Mouse (Mus musculus) lung, adult 2 months (tissue): ENCODE data around the gene Gm20388. TPM values are rescaled to one million over a fixed set of nuclear protein-coding genes. Genes with fewer than 3 reads are reported as not detected.

Experiments
- DNase-seq: peaks from one replicate; pipeline ENCODE4 v3.0.0; 2022
- H3K4me1 ChIP-seq: fragments of 200-500 bp; 2 replicates; pipeline ENCODE4 v1.6.1; 2011; ENCODE audit warnings: low read length; ENCODE audit not compliant: control insufficient read depth, insufficient read depth
- H3K4me3 ChIP-seq: fragments of 200-500 bp; replicated peaks from 2 replicates; pipeline ENCODE3; 2011; ENCODE audit warnings: low read depth, mild to moderate bottlenecking, control low read depth, low read length; ENCODE audit errors: extremely low read depth
- CTCF ChIP-seq: fragments of 200-500 bp; IDR thresholded peaks from 2 replicates; pipeline ENCODE4 v1.5.1; 2011; ENCODE audit warnings: mild to moderate bottlenecking, low read length, control low read depth; ENCODE audit not compliant: insufficient read depth
- POLR2A ChIP-seq: fragments of 200-500 bp; IDR thresholded peaks from 2 replicates; pipeline ENCODE4 v1.6.1; 2011; ENCODE audit warnings: low read depth, mild to moderate bottlenecking, control low read depth, low read length, borderline replicate concordance; ENCODE audit errors: extremely low read depth
- WGBS: fragments of 180-500 bp; shearing (Covaris S2); methylation state at CpG from one replicate; pipeline ENCODE4 v1.1.7; 2018; 5-methylcytosine and 5-hydroxymethylcytosine counted together
- polyA plus RNA-seq: library from polyadenylated mRNA; depleted of rRNA; stranded (reverse); fragments of >200 nt; gene quantifications from 2 replicates; pipeline ENCODE4 v1.2.3, GENCODE M21; 2012

The Gm20388 gene
- polyA plus RNA-seq, 1 experiment, result 67.8 TPM

DNA sequence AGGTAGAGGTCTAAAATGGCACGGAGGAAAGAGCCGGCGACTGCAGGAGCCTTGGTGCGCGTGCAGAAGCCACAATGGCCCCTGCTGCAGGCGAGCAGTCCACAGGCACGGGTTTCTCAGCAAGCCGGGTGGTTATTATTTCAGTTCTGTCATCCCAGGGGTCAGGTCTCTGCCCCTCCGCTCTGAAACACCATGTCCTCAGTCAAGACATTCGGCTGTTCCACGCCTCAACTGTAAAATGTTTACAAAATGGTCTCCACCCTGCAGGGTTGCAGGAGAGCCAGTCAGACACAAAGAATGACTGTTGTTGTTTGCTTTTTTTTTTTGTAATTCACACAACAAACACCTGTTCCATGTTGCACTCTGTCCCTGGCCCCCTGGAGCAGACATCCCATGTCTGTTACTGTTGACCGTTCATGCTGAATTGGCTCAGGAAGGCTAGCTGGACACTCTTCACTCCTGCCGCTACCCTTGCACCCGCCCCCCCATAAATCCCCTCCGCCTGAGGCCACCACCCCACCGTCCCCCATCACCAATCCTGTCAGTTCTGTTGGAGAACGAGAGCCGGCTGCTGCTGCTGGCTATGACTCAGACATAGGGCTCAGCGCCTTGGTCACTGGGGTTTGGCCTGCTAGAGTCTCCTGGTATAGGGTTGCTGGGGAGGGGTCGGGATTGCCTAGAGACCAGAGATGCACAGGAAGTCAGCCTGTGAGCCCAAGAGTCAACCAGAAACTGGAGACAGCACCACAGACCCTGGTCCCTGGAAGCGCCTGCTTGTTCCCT, 350.9 kb downstream of the Gm20388 start:
- H3K4me1 ChIP-seq, result peaks cover 21% of the 10 kb centered on the region
- WGBS, result 50% methylated on average over 21 of the region's 21 CpGs
- DNase-seq, result no peak

DNA sequence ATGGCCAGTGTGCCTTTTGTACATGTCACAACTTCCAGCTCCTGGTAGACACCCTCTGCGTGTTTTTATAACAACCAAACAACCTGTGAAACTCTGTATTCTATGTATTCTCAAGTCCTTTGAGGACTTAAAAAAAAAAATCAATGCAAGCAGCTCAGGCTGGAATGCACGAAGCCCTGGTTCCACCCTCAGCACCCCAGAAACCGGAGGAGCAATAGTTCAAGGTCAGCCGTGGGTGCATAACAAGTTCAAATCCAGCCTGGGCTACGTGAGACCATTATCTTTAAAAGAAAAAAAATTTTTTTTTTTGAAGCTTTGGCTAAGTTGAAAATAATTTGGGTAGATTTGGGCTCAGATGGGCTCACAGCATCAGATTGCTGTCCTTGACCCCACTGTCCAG, 353.2 kb downstream of the Gm20388 start:
- Histone ChIP-seq H3K4me1 (peaks cover 21% of the 10 kb centered on the region), H3K4me3 (no peak overlapping the region)
- DNase-seq, result no peak
- TF ChIP-seq POLR2A, result no peak
- TF ChIP-seq CTCF, result no peak
- 92% methylated on average over 5 of the region's 5 CpGs for WGBS

More for the DNA sequence above, 350.9 kb downstream of the Gm20388 start:
- no peak overlapping the region for H3K4me3 ChIP-seq
- TF ChIP-seq CTCF (no peak), POLR2A (no peak)

DNA sequence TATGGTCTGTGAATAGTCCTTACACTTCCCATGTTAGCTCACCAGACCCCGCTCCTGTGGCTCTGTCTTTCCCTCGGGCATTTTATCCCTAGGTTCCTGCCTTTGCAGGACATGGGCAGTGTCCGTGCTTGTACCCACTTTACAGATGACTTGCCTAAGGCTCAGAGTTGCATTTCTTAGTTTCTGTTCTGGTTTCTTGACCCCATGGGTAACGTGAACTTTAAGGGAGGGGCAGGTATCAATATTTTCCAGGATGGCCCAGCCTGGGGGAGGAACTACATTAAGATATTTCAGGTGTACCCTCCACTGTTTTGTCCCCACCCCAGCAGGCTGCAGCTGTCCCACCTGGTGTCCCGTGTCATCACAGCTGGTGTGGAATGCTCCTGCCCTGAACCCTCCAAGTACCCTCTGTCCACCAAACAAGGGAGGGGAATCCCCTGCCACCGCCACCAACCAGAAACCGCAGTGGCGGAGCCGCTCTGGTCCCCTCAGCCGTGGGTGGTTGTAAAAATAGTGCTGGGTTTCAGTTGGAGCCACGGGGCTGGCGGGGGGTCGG, 353.8 kb downstream of the Gm20388 start:
- no peak overlapping the region for H3K4me3 ChIP-seq
- TF ChIP-seq POLR2A, result no peak
- TF ChIP-seq CTCF, result no peak
- WGBS, result 24% methylated on average over 13 of the region's 13 CpGs
- H3K4me1 ChIP-seq, result peaks cover 24% of the 10 kb centered on the region
- no peak for DNase-seq

DNA sequence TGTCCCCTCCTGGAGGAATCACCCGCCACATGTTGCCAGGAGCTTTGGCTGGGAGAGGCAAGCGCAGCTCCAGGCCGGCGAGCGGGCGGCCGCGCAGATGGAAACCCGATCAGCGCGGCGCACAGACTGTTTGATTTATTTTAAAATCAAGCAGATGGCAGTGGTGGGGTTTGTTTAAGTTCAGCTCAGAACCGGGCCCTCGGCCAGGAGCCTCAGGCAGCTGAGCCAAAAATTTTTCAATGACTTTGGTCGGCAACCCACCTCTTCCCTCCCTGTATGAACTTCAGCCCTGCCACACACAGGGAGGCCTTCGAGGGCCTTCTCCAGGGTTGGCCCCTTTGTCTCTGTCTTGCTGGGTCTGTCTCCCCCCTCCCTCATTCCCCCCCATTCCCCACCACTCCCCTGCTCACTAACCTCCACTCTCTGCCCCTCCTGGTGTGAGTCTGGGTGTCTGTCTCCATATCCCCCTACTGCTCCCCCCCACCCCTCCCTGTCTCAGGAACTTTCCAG, 354.4 kb downstream of the Gm20388 start:
- H3K4me3 ChIP-seq, result no peak overlapping the region
- H3K4me1 ChIP-seq, result peaks cover 24% of the 10 kb centered on the region
- TF ChIP-seq CTCF, result no peak
- no peak for TF ChIP-seq POLR2A
- DNase-seq, result peak; percentile 67
- under 1% methylated on average over 16 of the region's 16 CpGs for WGBS

DNA sequence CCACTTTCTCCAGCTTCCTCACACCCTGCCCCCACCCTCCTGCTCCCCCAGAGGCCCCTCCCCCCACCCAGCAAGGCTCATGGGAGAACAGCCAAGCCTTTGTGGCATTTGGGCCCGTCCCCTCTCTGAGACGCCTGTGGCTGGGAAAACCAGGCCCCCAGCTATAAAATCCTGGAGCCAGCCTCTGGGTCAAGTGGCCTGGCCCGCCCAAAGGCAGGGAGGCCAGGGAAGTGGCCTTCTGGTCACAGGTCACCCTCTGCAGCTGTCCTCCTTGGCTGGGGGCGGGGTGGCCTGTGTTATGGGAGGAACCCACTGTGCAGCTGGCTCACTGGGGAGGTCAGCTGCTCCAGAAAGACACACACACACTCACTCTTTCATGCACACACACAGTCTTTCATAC, 354.8 kb downstream of the Gm20388 start:
- peaks cover 24% of the 10 kb centered on the region for H3K4me1 ChIP-seq
- peak; percentile 68 for DNase-seq
- WGBS, result 15% methylated on average over 4 of the region's 4 CpGs
- no peak for TF ChIP-seq POLR2A
- TF ChIP-seq CTCF, result no peak
- no peak overlapping the region for H3K4me3 ChIP-seq

DNA sequence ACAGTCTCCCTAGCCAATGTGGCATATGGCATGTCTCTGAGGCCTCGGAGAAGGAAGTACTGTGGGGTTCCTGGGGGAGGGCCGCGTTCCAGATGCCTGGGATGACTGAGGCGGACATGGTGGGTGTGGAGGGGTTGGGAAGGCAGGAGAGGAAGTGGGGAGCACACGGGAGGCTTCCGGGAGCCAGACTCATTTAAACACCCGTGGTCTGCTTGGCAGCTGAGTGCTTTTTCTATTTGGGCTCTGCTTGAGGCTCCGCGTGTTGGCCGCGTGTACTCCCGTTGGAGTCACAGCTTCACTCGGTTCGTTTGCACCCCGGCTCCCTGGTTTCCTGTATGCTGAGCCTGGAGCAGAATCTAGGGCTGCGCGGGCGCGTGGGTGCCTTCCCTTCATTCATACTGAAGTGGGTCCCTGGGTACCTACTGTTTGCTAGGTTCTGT, 357.9 kb downstream of the Gm20388 start:
- no peak for DNase-seq
- peaks cover 24% of the 10 kb centered on the region for H3K4me1 ChIP-seq
- TF ChIP-seq CTCF (no peak), POLR2A (no peak)

DNA sequence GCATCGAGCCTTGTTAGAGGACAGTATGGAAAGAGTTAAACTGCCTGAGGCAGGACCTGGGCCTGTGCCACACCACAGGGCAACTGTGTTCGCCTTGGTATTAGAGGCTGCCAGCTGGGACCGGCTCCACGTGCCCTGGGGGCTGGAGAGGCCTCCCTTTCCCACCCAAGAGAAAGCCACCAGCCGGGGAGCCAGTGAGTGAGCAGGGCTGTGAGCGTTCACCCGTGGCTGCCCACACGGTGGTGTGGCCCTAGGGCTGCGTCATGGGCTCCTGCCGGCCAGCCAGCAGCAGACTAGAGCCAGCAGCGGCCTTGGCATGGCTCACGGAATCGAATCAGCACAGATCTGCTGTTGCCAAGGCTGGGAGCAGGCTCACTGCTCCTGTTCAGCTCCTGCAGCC, 359.8 kb downstream of the Gm20388 start:
- peaks cover 12% of the 10 kb centered on the region for H3K4me1 ChIP-seq
- no peak for DNase-seq
- H3K4me3 ChIP-seq, result no peak overlapping the region
- 64% methylated on average over 13 of the region's 13 CpGs for WGBS
- TF ChIP-seq POLR2A (no peak), CTCF (no peak)

More for the DNA sequence above, 357.9 kb downstream of the Gm20388 start:
- no peak overlapping the region for H3K4me3 ChIP-seq
- 17% methylated on average over 19 of the region's 19 CpGs for WGBS

DNA sequence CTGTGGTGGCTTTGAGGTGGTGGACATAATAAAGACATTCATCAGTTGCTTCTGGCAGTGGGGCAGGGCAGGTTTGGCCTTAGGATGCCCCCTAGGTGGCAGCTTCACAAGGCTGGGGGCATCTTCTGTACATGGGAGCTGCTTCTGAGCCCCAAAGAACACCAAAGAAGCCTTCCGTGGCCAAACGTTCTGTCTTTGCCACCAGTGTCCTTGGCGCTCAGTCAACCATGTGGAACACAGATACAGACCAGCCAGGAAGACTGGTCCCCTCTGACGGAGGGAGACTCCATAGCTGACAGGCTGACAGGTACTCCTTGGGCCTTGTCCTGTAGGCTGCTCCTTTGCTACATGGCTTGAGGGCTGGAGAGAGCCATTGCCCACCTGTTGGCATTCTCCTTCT, 362.8 kb downstream of the Gm20388 start:
- WGBS, result 90% methylated on average over 4 of the region's 4 CpGs
- no peak overlapping the region for H3K4me3 ChIP-seq
- TF ChIP-seq POLR2A (no peak), CTCF (no peak)
- DNase-seq, result no peak
- H3K4me1 ChIP-seq, result peaks cover 24% of the 10 kb centered on the region

DNA sequence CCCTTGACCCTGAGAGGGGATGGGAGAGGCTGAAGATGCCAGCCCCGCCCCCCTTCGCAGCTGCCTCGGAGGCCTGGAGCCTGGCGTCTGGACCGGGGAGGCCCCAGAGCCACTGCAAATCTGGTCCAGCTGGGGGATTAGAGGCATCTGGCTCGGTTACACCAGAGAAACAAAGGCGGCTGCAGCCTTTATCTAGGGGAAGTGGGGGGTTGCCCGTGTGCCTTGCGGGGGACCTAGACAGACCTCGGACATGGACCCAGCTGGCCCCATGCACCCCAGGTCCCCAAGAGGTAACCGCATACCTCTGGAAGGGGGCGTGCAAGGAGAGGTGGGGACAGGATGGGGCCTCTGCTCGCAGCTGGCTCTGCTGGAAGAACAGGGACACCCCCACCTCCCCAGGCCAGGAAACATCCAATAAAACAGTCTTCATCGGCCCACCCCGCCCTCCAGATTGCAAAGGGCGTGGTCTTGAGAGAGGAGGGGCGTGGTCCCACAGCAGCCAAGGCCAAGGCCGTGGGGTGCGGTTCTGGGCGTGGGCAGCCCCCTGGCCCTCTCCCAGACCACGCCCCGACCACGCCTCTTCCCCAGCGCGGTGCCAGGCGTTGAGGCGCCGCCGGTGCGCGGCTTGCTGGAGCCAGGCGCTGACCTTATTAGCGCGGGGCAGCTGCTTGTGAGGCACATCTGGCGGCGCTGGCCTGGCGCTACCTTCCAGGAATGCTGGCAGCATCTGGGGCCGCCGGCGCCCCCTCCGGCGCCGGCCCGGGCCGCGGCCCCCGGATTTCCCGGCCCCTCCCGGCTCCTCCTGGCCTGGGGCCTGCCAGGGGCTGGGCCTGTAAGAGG, 365.6 kb downstream of the Gm20388 start:
- no peak for TF ChIP-seq POLR2A
- no peak for TF ChIP-seq CTCF
- peak overlapping the region; percentile 51 for H3K4me3 ChIP-seq
- peaks cover 17% of the 10 kb centered on the region for H3K4me1 ChIP-seq
- DNase-seq, result peak; percentile 94
- 1% methylated on average over 49 of the region's 49 CpGs for WGBS

DNA sequence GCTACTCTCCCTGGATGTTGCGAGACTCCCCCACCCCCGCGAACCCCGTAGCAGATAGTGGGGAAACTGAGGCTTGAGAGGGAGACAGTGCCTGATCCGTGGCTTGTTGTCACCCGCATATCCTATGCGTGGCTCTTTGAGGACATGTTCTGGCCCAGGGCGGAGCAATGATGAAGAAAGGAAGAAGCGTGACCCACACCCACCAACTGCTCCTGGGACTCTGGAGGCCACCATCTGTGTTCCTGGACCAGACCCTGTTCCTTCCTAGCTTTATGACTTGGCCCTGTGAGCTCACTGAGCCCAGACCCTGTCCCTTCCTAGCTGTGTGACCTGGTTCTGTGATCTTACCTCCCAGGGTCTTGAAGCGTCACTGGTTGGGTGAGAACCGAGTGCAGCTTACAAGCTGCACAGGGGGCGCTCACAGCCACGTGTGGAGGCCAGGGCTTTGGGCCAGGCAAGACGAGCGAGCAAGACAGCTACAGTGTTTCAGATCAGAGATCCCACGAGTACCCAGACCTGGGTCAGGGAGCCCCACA, 366.3 kb downstream of the Gm20388 start:
- 9% methylated on average over 16 of the region's 16 CpGs for WGBS
- peak overlapping the region; percentile 51 for H3K4me3 ChIP-seq
- TF ChIP-seq CTCF, result no peak

More for the DNA sequence above, 366.3 kb downstream of the Gm20388 start:
- H3K4me1 ChIP-seq, result peaks cover 17% of the 10 kb centered on the region
- no peak for DNase-seq
